Mouse (Mus musculus) limb, embryonic 14.5 days (tissue): Measurements from ENCODE around the gene Ap1g2. TPM values are rescaled to one million over a fixed set of nuclear protein-coding genes. Genes with fewer than 3 reads are reported as not detected.

Experiments
- ATAC-seq: fragments of 200-750 bp; cut with Nextera tagmentation; 2 replicates; pipeline ENCODE4 v1.8.0; 2017; ENCODE audit warnings: low read depth, moderate number of reproducible peaks, moderate TSS enrichment; ENCODE audit not compliant: low FRiP score
- DNase-seq: peaks from one replicate; pipeline ENCODE4 v3.0.0-alpha.2; 2015; ENCODE audit warnings: low spot score
- H3K27ac ChIP-seq: fragments of 300-500 bp; sonication (generic); replicated peaks from 2 replicates; pipeline ENCODE4 v1.5.1; 2014; ENCODE audit warnings: low read depth, mild to moderate bottlenecking, low read length, moderate library complexity, mixed read lengths
- H3K27me3 ChIP-seq: fragments of 300-500 bp; sonication (generic); 2 replicates; pipeline ENCODE4 v1.6.1; 2014; ENCODE audit warnings: low read length, mixed read lengths; ENCODE audit not compliant: control insufficient read depth, insufficient read depth
- H3K36me3 ChIP-seq: fragments of 300-500 bp; sonication (generic); 2 replicates; pipeline ENCODE4 v1.6.1; 2014; ENCODE audit warnings: mild to moderate bottlenecking, low read length, moderate library complexity, mixed read lengths; ENCODE audit not compliant: control insufficient read depth, insufficient read depth
- H3K4me1 ChIP-seq: fragments of 300-500 bp; sonication (generic); 2 replicates; pipeline ENCODE4 v1.6.1; 2014; ENCODE audit warnings: antibody characterized with exemption, low read length, mixed read lengths; ENCODE audit not compliant: control insufficient read depth, insufficient read depth
- H3K4me2 ChIP-seq: fragments of 300-500 bp; sonication (generic); replicated peaks from 2 replicates; pipeline ENCODE4 v1.6.1; 2014; ENCODE audit warnings: low read depth, mild to moderate bottlenecking, low read length, moderate library complexity; ENCODE audit not compliant: severe bottlenecking
- H3K4me3 ChIP-seq: fragments of 300-500 bp; sonication (generic); replicated peaks from 2 replicates; pipeline ENCODE4 v1.5.1; 2014; ENCODE audit warnings: low read length
- H3K9ac ChIP-seq: fragments of 300-500 bp; sonication (generic); 2 replicates; pipeline ENCODE4 v1.6.1; 2014; ENCODE audit warnings: mild to moderate bottlenecking, low read depth, low read length, moderate library complexity; ENCODE audit not compliant: severe bottlenecking
- H3K9me3 ChIP-seq: fragments of 300-500 bp; sonication (generic); 2 replicates; pipeline ENCODE4 v1.6.1; 2016; ENCODE audit warnings: low read length; ENCODE audit not compliant: control insufficient read depth
- POLR2A ChIP-seq: fragments of 200-500 bp; IDR thresholded peaks from 2 replicates; pipeline ENCODE4 v1.8.0; 2012; ENCODE audit warnings: inconsistent platforms, mild to moderate bottlenecking, moderate library complexity, borderline replicate concordance; ENCODE audit not compliant: insufficient read depth, insufficient read length; ENCODE audit errors: extremely low read depth
- WGBS: fragments of 180-500 bp; shearing (Covaris S2); extraction: QIAGEN DNeasy Blood & Tissue Kit; methylation state at CpG from one replicate; pipeline ENCODE4 v1.1.7; 2014; 5-methylcytosine and 5-hydroxymethylcytosine counted together
- polyA plus RNA-seq, 2 experiments: library from polyadenylated mRNA; depleted of rRNA in 1 of 2; stranded (reverse) in 1 of 2; unstranded in 1 of 2; fragments of >200 nt; fragmentation: Nextera tagmentation in 1 of 2; extraction: Ambion mirVana in 1 of 2; gene quantifications; 2 replicates each; pipeline versions ENCODE4 v1.2.1 to v1.2.3; 2012 to 2014

Ap1g2 gene
- polyA plus RNA-seq, 2 experiments: 20.4 to 22.9 TPM

- Histone ChIP-seq H3K36me3 (no peaks in the 10 kb centered on the region), H3K9me3 (no peaks in the 10 kb centered on the region), H3K9ac (no peak overlapping the region), H3K4me3 (no peak overlapping the region), H3K4me2 (no peak overlapping the region), H3K27ac (no peak overlapping the region), H3K27me3 (no peaks in the 10 kb centered on the region), H3K4me1 (no peaks in the 10 kb centered on the region)
- DNase-seq: no peak
- ATAC-seq: no peak
- no peak for TF ChIP-seq POLR2A
- WGBS: 72% methylated on average over 11 of the region's 11 CpGs
Observed at GRCm38 (mm10) chr14:55055167-55055834, 51.1 kb downstream of the Ap1g2 start.

- Histone ChIP-seq H3K27me3 (no peaks in the 10 kb centered on the region), H3K9me3 (no peaks in the 10 kb centered on the region), H3K4me2 (no peak overlapping the region), H3K27ac (no peak overlapping the region), H3K4me3 (no peak overlapping the region), H3K4me1 (no peaks in the 10 kb centered on the region), H3K36me3 (no peaks in the 10 kb centered on the region), H3K9ac (no peak overlapping the region)
- no peak for ATAC-seq
- WGBS: 83% methylated on average over 10 of the region's 10 CpGs
- no peak for TF ChIP-seq POLR2A
- DNase-seq: no peak
Observed at GRCm38 (mm10) chr14:55054191-55054749, 52.1 kb downstream of the Ap1g2 start.

GRCm38 (mm10) chr14:55053708-55054190 is 52.6 kb downstream of the Ap1g2 start:
- ATAC-seq (no peak), DNase-seq (no peak)
- H3K27me3 ChIP-seq: no peaks in the 10 kb centered on the region
- no peak overlapping the region for H3K4me2 ChIP-seq
- no peaks in the 10 kb centered on the region for H3K36me3 ChIP-seq
- WGBS: 88% methylated on average over 15 of the region's 17 CpGs
- no peaks in the 10 kb centered on the region for H3K4me1 ChIP-seq
- TF ChIP-seq POLR2A: no peak
- H3K4me3 ChIP-seq: no peak overlapping the region
- H3K9me3 ChIP-seq: no peaks in the 10 kb centered on the region
- no peak overlapping the region for H3K27ac ChIP-seq
- no peak overlapping the region for H3K9ac ChIP-seq

GRCm38 (mm10) chr14:55053050-55053449 is 53.3 kb downstream of the Ap1g2 start:
- Histone ChIP-seq H3K27me3 (no peaks in the 10 kb centered on the region), H3K4me2 (no peak overlapping the region), H3K27ac (no peak overlapping the region), H3K4me1 (no peaks in the 10 kb centered on the region), H3K9ac (no peak overlapping the region), H3K36me3 (no peaks in the 10 kb centered on the region), H3K9me3 (no peaks in the 10 kb centered on the region), H3K4me3 (no peak overlapping the region)
- DNase-seq (no peak), ATAC-seq (no peak)
- no peak for TF ChIP-seq POLR2A
- WGBS: 75% methylated on average over 4 of the region's 4 CpGs

- DNase-seq (no peak), ATAC-seq (no peak)
- Histone ChIP-seq H3K4me2 (no peak overlapping the region), H3K4me1 (no peaks in the 10 kb centered on the region), H3K4me3 (no peak overlapping the region), H3K36me3 (no peaks in the 10 kb centered on the region), H3K27ac (no peak overlapping the region), H3K9ac (no peak overlapping the region), H3K9me3 (no peaks in the 10 kb centered on the region), H3K27me3 (no peaks in the 10 kb centered on the region)
- 67% methylated on average over 9 of the region's 9 CpGs for WGBS
- no peak for TF ChIP-seq POLR2A
Observed at GRCm38 (mm10) chr14:55052496-55052895, 53.9 kb downstream of the Ap1g2 start.

Other genes with a start within 250 kb of the Ap1g2 start
- gene Homez, start 235.6 kb downstream of the Ap1g2 start, polyA plus RNA-seq (2012; rRNA removed): 5.9 and 6.3 TPM in 2 replicates
- 9.0 and 9.2 TPM in 2 replicates for gene Homez, start 235.6 kb downstream of the Ap1g2 start, polyA plus RNA-seq (2014; fragmentation: Nextera tagmentation; extraction: Ambion mirVana)
- 7.0 and 8.0 TPM in 2 replicates for gene Ppp1r3e, start 229.0 kb downstream of the Ap1g2 start, polyA plus RNA-seq (2012; rRNA removed)
- gene Ppp1r3e, start 229.0 kb downstream of the Ap1g2 start, polyA plus RNA-seq (2014; fragmentation: Nextera tagmentation; extraction: Ambion mirVana): 0.86 and 1.4 TPM in 2 replicates
- 44.4 and 46.6 TPM in 2 replicates for gene Bcl2l2, start 223.2 kb downstream of the Ap1g2 start, polyA plus RNA-seq (2012; rRNA removed)
- 5.4 and 5.5 TPM in 2 replicates for gene Bcl2l2, start 223.2 kb downstream of the Ap1g2 start, polyA plus RNA-seq (2014; fragmentation: Nextera tagmentation; extraction: Ambion mirVana)
- 0.16 and 1.7 TPM in 2 replicates for gene Gm20521, start 223.2 kb downstream of the Ap1g2 start, polyA plus RNA-seq (2012; rRNA removed)
- gene Gm20521, start 223.2 kb downstream of the Ap1g2 start, polyA plus RNA-seq (2014; fragmentation: Nextera tagmentation; extraction: Ambion mirVana): 0.19 TPM in 1 of 2 replicates, not detected in the other
- gene Pabpn1, start 214.1 kb downstream of the Ap1g2 start, polyA plus RNA-seq (2012; rRNA removed): 476 and 495 TPM in 2 replicates
- 137 and 147 TPM in 2 replicates for gene Pabpn1, start 214.1 kb downstream of the Ap1g2 start, polyA plus RNA-seq (2014; fragmentation: Nextera tagmentation; extraction: Ambion mirVana)
- gene Slc22a17, start 193.5 kb downstream of the Ap1g2 start, polyA plus RNA-seq (2012; rRNA removed): 403 and 594 TPM in 2 replicates
- 57.9 and 64.3 TPM in 2 replicates for gene Slc22a17, start 193.5 kb downstream of the Ap1g2 start, polyA plus RNA-seq (2014; fragmentation: Nextera tagmentation; extraction: Ambion mirVana)
- gene Efs, start 180.5 kb downstream of the Ap1g2 start, polyA plus RNA-seq (2012; rRNA removed): 117 and 171 TPM in 2 replicates
- gene Efs, start 180.5 kb downstream of the Ap1g2 start, polyA plus RNA-seq (2014; fragmentation: Nextera tagmentation; extraction: Ambion mirVana): 58.9 and 66.9 TPM in 2 replicates
- 0.31 and 0.77 TPM in 2 replicates for gene Il25, start 173.9 kb downstream of the Ap1g2 start, polyA plus RNA-seq (2012; rRNA removed)
- gene Il25, start 173.9 kb downstream of the Ap1g2 start, polyA plus RNA-seq (2014; fragmentation: Nextera tagmentation; extraction: Ambion mirVana): 0.19 TPM in 1 of 2 replicates, not detected in the other
- gene Cmtm5, start 170.3 kb downstream of the Ap1g2 start, polyA plus RNA-seq (2012; rRNA removed): 22.7 and 35.5 TPM in 2 replicates
- gene Cmtm5, start 170.3 kb downstream of the Ap1g2 start, polyA plus RNA-seq (2014; fragmentation: Nextera tagmentation; extraction: Ambion mirVana): 18.6 and 20.1 TPM in 2 replicates
- 0.77 and 2.1 TPM in 2 replicates for gene Myh6, start 139.7 kb downstream of the Ap1g2 start, polyA plus RNA-seq (2012; rRNA removed)
- 4.8 and 7.3 TPM in 2 replicates for gene Myh6, start 139.7 kb downstream of the Ap1g2 start, polyA plus RNA-seq (2014; fragmentation: Nextera tagmentation; extraction: Ambion mirVana)
- not detected in 2 replicates for gene Gm17428, start 129.7 kb downstream of the Ap1g2 start, polyA plus RNA-seq (2012; rRNA removed)
- not detected in 2 replicates for gene Gm17428, start 129.7 kb downstream of the Ap1g2 start, polyA plus RNA-seq (2014; fragmentation: Nextera tagmentation; extraction: Ambion mirVana)
- 29.5 and 59.8 TPM in 2 replicates for gene Myh7, start 112.0 kb downstream of the Ap1g2 start, polyA plus RNA-seq (2012; rRNA removed)
- 40.0 and 55.3 TPM in 2 replicates for gene Myh7, start 112.0 kb downstream of the Ap1g2 start, polyA plus RNA-seq (2014; fragmentation: Nextera tagmentation; extraction: Ambion mirVana)
- 43.2 and 62.6 TPM in 2 replicates for gene Ngdn, start 91.1 kb downstream of the Ap1g2 start, polyA plus RNA-seq (2012; rRNA removed)
- 66.8 and 74.3 TPM in 2 replicates for gene Ngdn, start 91.1 kb downstream of the Ap1g2 start, polyA plus RNA-seq (2014; fragmentation: Nextera tagmentation; extraction: Ambion mirVana)
- gene Zfhx2, start 14.3 kb downstream of the Ap1g2 start, polyA plus RNA-seq (2012; rRNA removed): 5.3 and 6.1 TPM in 2 replicates
- 3.7 and 4.7 TPM in 2 replicates for gene Zfhx2, start 14.3 kb downstream of the Ap1g2 start, polyA plus RNA-seq (2014; fragmentation: Nextera tagmentation; extraction: Ambion mirVana)
- gene Thtpa, start 11.8 kb downstream of the Ap1g2 start, polyA plus RNA-seq (2012; rRNA removed): 11.9 and 12.4 TPM in 2 replicates
- 19.9 and 20.3 TPM in 2 replicates for gene Thtpa, start 11.8 kb downstream of the Ap1g2 start, polyA plus RNA-seq (2014; fragmentation: Nextera tagmentation; extraction: Ambion mirVana)
- gene Jph4, start 10.3 kb upstream of the Ap1g2 start, polyA plus RNA-seq (2012; rRNA removed): 10.4 and 11.2 TPM in 2 replicates
- 2.5 and 3.0 TPM in 2 replicates for gene Jph4, start 10.3 kb upstream of the Ap1g2 start, polyA plus RNA-seq (2014; fragmentation: Nextera tagmentation; extraction: Ambion mirVana)
- 0.34 and 0.38 TPM in 2 replicates for gene Dhrs2, start 115.4 kb upstream of the Ap1g2 start, polyA plus RNA-seq (2012; rRNA removed)
- 0.47 TPM in 1 of 2 replicates, not detected in the other for gene Dhrs2, start 115.4 kb upstream of the Ap1g2 start, polyA plus RNA-seq (2014; fragmentation: Nextera tagmentation; extraction: Ambion mirVana)